Mouse (Mus musculus) ES-Bruce4 (cell line): ENCODE data around the gene Dlat.

Experiments used
- EP300 ChIP-seq: IDR thresholded peaks from 2 replicates; pipeline ENCODE4 v1.6.1; 2011; ENCODE audit warnings: low read depth, low read length; ENCODE audit not compliant: insufficient read depth
- POLR2A ChIP-seq: IDR thresholded peaks from one replicate; pipeline ENCODE4 v1.8.1; 2011; ENCODE audit warnings: low read length; ENCODE audit not compliant: insufficient read depth

DNA sequence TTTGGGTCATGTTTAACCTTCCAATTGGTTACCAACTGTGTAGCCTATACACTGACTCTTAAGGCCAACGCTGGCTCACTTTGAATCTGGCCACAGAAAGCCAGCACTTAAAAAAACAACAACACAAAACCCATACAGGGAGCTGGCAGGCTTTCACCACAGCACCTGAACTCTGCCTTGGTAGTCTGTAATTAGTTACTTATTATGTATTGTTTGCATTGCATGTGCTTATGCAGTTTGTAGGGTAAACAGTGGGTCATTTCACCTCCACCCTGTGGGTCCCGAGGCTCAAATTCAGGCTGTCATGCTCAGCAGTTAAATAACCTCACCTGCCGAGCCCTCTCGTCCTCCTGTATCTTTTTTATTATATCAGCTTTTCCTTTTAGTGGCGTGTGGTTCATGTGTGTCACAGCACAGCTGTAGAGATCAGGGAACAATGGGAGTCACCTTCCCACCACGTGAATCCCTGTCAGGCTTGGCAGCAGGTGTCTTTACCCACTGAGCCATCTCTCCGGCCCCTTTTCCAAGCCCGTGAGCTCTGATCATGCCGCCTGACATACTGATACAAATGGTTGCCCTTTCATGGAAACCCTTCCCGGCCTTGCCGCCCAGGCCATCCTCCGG lies 64.7 kb downstream of the Dlat start:
- TF ChIP-seq EP300 (no peak), POLR2A (no peak)
